Mouse (Mus musculus): ENCODE measurements around the gene Car10. TPM values are rescaled to one million over a fixed set of nuclear protein-coding genes. Genes with fewer than 3 reads are reported as not detected.

Gene Car10
- polyA plus RNA-seq, 1 experiment from 2014 or later: not detected

GRCm38 (mm10) chr11:93640954-93641353 is 543.1 kb downstream of the Car10 start:
- Histone ChIP-seq H3K4me1 (replicated peaks; ENCODE audit: control insufficient read depth, insufficient read depth, low read length) (no peaks in the 10 kb centered on the region), H3K36me3 (ENCODE audit: control insufficient read depth, insufficient read depth, low read length) (no peaks in the 10 kb centered on the region), H3K9ac (ENCODE audit: low read length) (no peak overlapping the region), H3K4me3 (ENCODE audit: low read length) (no peak overlapping the region), H3K27me3 (ENCODE audit: control insufficient read depth, insufficient read depth, low read depth, low read length) (no peaks in the 10 kb centered on the region), H3K27ac (ENCODE audit: low read length) (no peak overlapping the region), H3K4me2 (ENCODE audit: low read depth, low read length) (no peak overlapping the region), H3K9me3 (ENCODE audit: control insufficient read depth, low read length) (no peaks in the 10 kb centered on the region)
- 75% methylated on average over 5 of the region's 5 CpGs for WGBS
- ATAC-seq (ENCODE audit: low read depth): no peak

- H3K27ac ChIP-seq (ENCODE audit: low read length): no peak overlapping the region
- H3K36me3 ChIP-seq (ENCODE audit: control insufficient read depth, insufficient read depth, low read length): no peaks in the 10 kb centered on the region
- no peak overlapping the region for H3K9ac ChIP-seq (ENCODE audit: low read length)
- no peaks in the 10 kb centered on the region for H3K4me1 ChIP-seq (replicated peaks; ENCODE audit: control insufficient read depth, insufficient read depth, low read length)
- H3K27me3 ChIP-seq (ENCODE audit: control insufficient read depth, insufficient read depth, low read depth, low read length): no peaks in the 10 kb centered on the region
- no peak overlapping the region for H3K4me2 ChIP-seq (ENCODE audit: low read depth, low read length)
- no peak for ATAC-seq (ENCODE audit: low read depth)
- H3K4me3 ChIP-seq (ENCODE audit: low read length): no peak overlapping the region
- no peaks in the 10 kb centered on the region for H3K9me3 ChIP-seq (ENCODE audit: control insufficient read depth, low read length)
- WGBS: 90% methylated on average over 1 of the region's 1 CpGs
Measured at GRCm38 (mm10) chr11:93642331-93642730, 544.5 kb downstream of the Car10 start.

GRCm38 (mm10) chr11:93643006-93643405 is 545.2 kb downstream of the Car10 start:
- Histone ChIP-seq H3K36me3 (ENCODE audit: control insufficient read depth, insufficient read depth, low read length) (no peaks in the 10 kb centered on the region), H3K4me3 (ENCODE audit: low read length) (no peak overlapping the region), H3K9ac (ENCODE audit: low read length) (no peak overlapping the region), H3K4me2 (ENCODE audit: low read depth, low read length) (no peak overlapping the region), H3K9me3 (ENCODE audit: control insufficient read depth, low read length) (no peaks in the 10 kb centered on the region), H3K4me1 (replicated peaks; ENCODE audit: control insufficient read depth, insufficient read depth, low read length) (no peaks in the 10 kb centered on the region), H3K27me3 (ENCODE audit: control insufficient read depth, insufficient read depth, low read depth, low read length) (no peaks in the 10 kb centered on the region), H3K27ac (ENCODE audit: low read length) (no peak overlapping the region)
- ATAC-seq (ENCODE audit: low read depth): no peak
- WGBS: 67% methylated on average over 4 of the region's 4 CpGs

GRCm38 (mm10) chr11:93643436-93643835 is 545.6 kb downstream of the Car10 start:
- no peak overlapping the region for H3K9ac ChIP-seq (ENCODE audit: low read length)
- H3K27ac ChIP-seq (ENCODE audit: low read length): no peak overlapping the region
- 82% methylated on average over 9 of the region's 9 CpGs for WGBS
- H3K36me3 ChIP-seq (ENCODE audit: control insufficient read depth, insufficient read depth, low read length): no peaks in the 10 kb centered on the region
- ATAC-seq (ENCODE audit: low read depth): no peak
- no peak overlapping the region for H3K4me2 ChIP-seq (ENCODE audit: low read depth, low read length)
- H3K4me3 ChIP-seq (ENCODE audit: low read length): no peak overlapping the region
- no peaks in the 10 kb centered on the region for H3K27me3 ChIP-seq (ENCODE audit: control insufficient read depth, insufficient read depth, low read depth, low read length)
- no peaks in the 10 kb centered on the region for H3K4me1 ChIP-seq (replicated peaks; ENCODE audit: control insufficient read depth, insufficient read depth, low read length)
- H3K9me3 ChIP-seq (ENCODE audit: control insufficient read depth, low read length): no peaks in the 10 kb centered on the region

GRCm38 (mm10) chr11:93646216-93646615 is 548.4 kb downstream of the Car10 start:
- no peak for ATAC-seq (ENCODE audit: low read depth)
- no peaks in the 10 kb centered on the region for H3K27me3 ChIP-seq (ENCODE audit: control insufficient read depth, insufficient read depth, low read depth, low read length)
- 74% methylated on average over 3 of the region's 3 CpGs for WGBS

More at GRCm38 (mm10) chr11:93646216-93646615, 548.4 kb downstream of the Car10 start:
- H3K9ac ChIP-seq (ENCODE audit: low read length): no peak overlapping the region
- no peaks in the 10 kb centered on the region for H3K9me3 ChIP-seq (ENCODE audit: control insufficient read depth, low read length)
- no peak overlapping the region for H3K27ac ChIP-seq (ENCODE audit: low read length)
- H3K36me3 ChIP-seq (ENCODE audit: control insufficient read depth, insufficient read depth, low read length): no peaks in the 10 kb centered on the region
- H3K4me2 ChIP-seq (ENCODE audit: low read depth, low read length): no peak overlapping the region
- no peaks in the 10 kb centered on the region for H3K4me1 ChIP-seq (replicated peaks; ENCODE audit: control insufficient read depth, insufficient read depth, low read length)
- no peak overlapping the region for H3K4me3 ChIP-seq (ENCODE audit: low read length)
